Mouse (Mus musculus): ENCODE measurements around the gene Fgd3.

Gene Fgd3

GRCm38 (mm10) chr13:49247740-49248466, 72.2 kb downstream of the Fgd3 start:
- DNase-seq: peak; percentile 76

- DNase-seq: no peak
Measured at GRCm38 (mm10) chr13:49247232-49247739, 72.8 kb downstream of the Fgd3 start.

GRCm38 (mm10) chr13:49246626-49247025, 73.5 kb downstream of the Fgd3 start:
- DNase-seq: no peak

- DNase-seq: peak; percentile 33
Measured at GRCm38 (mm10) chr13:49246011-49246410, 74.1 kb downstream of the Fgd3 start.

- DNase-seq: peak; percentile 69
Measured at GRCm38 (mm10) chr13:49245251-49245650, 74.9 kb downstream of the Fgd3 start.

- no peak for DNase-seq
Measured at GRCm38 (mm10) chr13:49243492-49243891, 76.6 kb downstream of the Fgd3 start.

GRCm38 (mm10) chr13:49242321-49243065, 77.6 kb downstream of the Fgd3 start:
- DNase-seq: no peak

- no peak for DNase-seq
Measured at GRCm38 (mm10) chr13:49238737-49239136, 81.4 kb downstream of the Fgd3 start.

GRCm38 (mm10) chr13:49237617-49238016, 82.5 kb downstream of the Fgd3 start:
- no peak for DNase-seq

- DNase-seq: no peak
Measured at GRCm38 (mm10) chr13:49234711-49235110, 85.4 kb downstream of the Fgd3 start.

- DNase-seq: peak; percentile 73
Measured at GRCm38 (mm10) chr13:49233792-49234572, 86.1 kb downstream of the Fgd3 start.

GRCm38 (mm10) chr13:49225633-49226032, 94.5 kb downstream of the Fgd3 start:
- no peak for DNase-seq

- no peak for DNase-seq
Measured at GRCm38 (mm10) chr13:49225159-49225558, 95.0 kb downstream of the Fgd3 start.

GRCm38 (mm10) chr13:49224729-49225128, 95.4 kb downstream of the Fgd3 start:
- DNase-seq: no peak

GRCm38 (mm10) chr13:49224314-49224713, 95.8 kb downstream of the Fgd3 start:
- peak; percentile 54 for DNase-seq

- DNase-seq: no peak
Measured at GRCm38 (mm10) chr13:49220912-49221311, 99.2 kb downstream of the Fgd3 start.

- no peak for DNase-seq
Measured at GRCm38 (mm10) chr13:49219367-49219766, 100.7 kb downstream of the Fgd3 start.

GRCm38 (mm10) chr13:49218651-49219050, 101.5 kb downstream of the Fgd3 start:
- no peak for DNase-seq

- DNase-seq: no peak
Measured at GRCm38 (mm10) chr13:49216808-49217561, 103.1 kb downstream of the Fgd3 start.

GRCm38 (mm10) chr13:49216220-49216552, 103.9 kb downstream of the Fgd3 start:
- no peak for DNase-seq

- peak; percentile 99 for DNase-seq
Measured at GRCm38 (mm10) chr13:49215504-49216219, 104.4 kb downstream of the Fgd3 start, which contains the start of gene Card19. TSS of gene Card19 (minus strand) at chr13:49216037.

- DNase-seq: no peak
Measured at GRCm38 (mm10) chr13:49215128-49215503, 105.0 kb downstream of the Fgd3 start.
